Mouse (Mus musculus): ENCODE results near the gene Olfr1417. TPM values are rescaled to one million over a fixed set of nuclear protein-coding genes. Genes with fewer than 3 reads are reported as not detected.

Gene Olfr1417
- total RNA-seq, 2 experiments from 2014 or later = not detected

Other genes with a start within 250 kb of the Olfr1417 start
- gene Ms4a6d, start 234.4 kb downstream of the Olfr1417 start, total RNA-seq (2021) = 1 to 10 TPM in 1 of 2 experiments, under 1 TPM in 1; 0.91 to 1.6 TPM
- gene Ms4a2, start 215.5 kb downstream of the Olfr1417 start, total RNA-seq (2021) = not detected
- not detected for gene Ms4a3, start 198.4 kb downstream of the Olfr1417 start, total RNA-seq (2021)
- not detected for gene Oosp2, start 178.7 kb downstream of the Olfr1417 start, total RNA-seq (2021)
- gene Oosp1, start 148.1 kb downstream of the Olfr1417 start, total RNA-seq (2021) = under 1 TPM in 1 of 2 experiments, not detected in 1; 0.43 TPM
- not detected for gene Oosp3, start 142.2 kb downstream of the Olfr1417 start, total RNA-seq (2021)
- not detected for gene Gif, start 91.7 kb downstream of the Olfr1417 start, total RNA-seq (2021)
- 10 to 100 TPM; 48.3 to 50.1 TPM for gene Mrpl16, start 68.8 kb downstream of the Olfr1417 start, total RNA-seq (2021)
- gene Stx3, start 19.8 kb downstream of the Olfr1417 start, total RNA-seq (2021) = 10 to 100 TPM; 17.7 to 17.8 TPM
- not detected for gene Olfr1418, start 21.8 kb upstream of the Olfr1417 start, total RNA-seq (2021)
- not detected for gene Olfr1419, start 35.9 kb upstream of the Olfr1417 start, total RNA-seq (2021)
- not detected for gene Olfr1420, start 47.3 kb upstream of the Olfr1417 start, total RNA-seq (2021)
- gene Patl1, start 73.2 kb upstream of the Olfr1417 start, total RNA-seq (2021) = 10 to 100 TPM; 19.8 to 20.9 TPM
- 10 to 100 TPM; 58.7 to 59.4 TPM for gene Osbp, start 126.7 kb upstream of the Olfr1417 start, total RNA-seq (2021)
- gene Olfr1423, start 202.1 kb upstream of the Olfr1417 start, total RNA-seq (2021) = not detected
- not detected for gene Olfr1424, start 223.5 kb upstream of the Olfr1417 start, total RNA-seq (2021)
- not detected for gene Olfr1425, start 238.5 kb upstream of the Olfr1417 start, total RNA-seq (2021)